Mouse (Mus musculus) B cell, adult (primary cell): ENCODE measurements around the gene Gdf7. TPM values are rescaled to one million over a fixed set of nuclear protein-coding genes. Genes with fewer than 3 reads are reported as not detected.

Experiments
- total RNA-seq: library from RNA; stranded (reverse); gene quantifications from 4 replicates; pipeline ENCODE4 v1.2.4, GENCODE M21; 2023; ENCODE audit not compliant: inconsistent age

The Gdf7 gene
- total RNA-seq: not detected in 4 replicates

GRCm38 (mm10) chr12:8301841-8302431, at the start of gene Gdf7:
Gdf7 (minus strand) TSS chr12:8301954.

GRCm38 (mm10) chr12:8313270-8313771, 11.6 kb upstream of the Gdf7 start, which contains the start of gene Hs1bp3:
Hs1bp3 (plus strand) TSS chr12:8313432.

Other genes with a start within 250 kb of the Gdf7 start
- gene Ldah, start 93.8 kb downstream of the Gdf7 start, total RNA-seq: 32.6 to 35.1 TPM (median 33.9 TPM) in 4 replicates
- gene Hs1bp3, start 11.5 kb upstream of the Gdf7 start, total RNA-seq: 11.5 to 14.5 TPM (median 13.0 TPM) in 4 replicates
- 654 to 735 TPM (median 706 TPM) in 4 replicates for gene Rhob, start 198.1 kb upstream of the Gdf7 start, total RNA-seq